Mouse (Mus musculus) induced T-regulatory cell, adult 2 months (primary cell): ENCODE results near the gene Zc3h18.

Experiments used
- DNase-seq: peaks from one replicate; pipeline ENCODE4 v3.0.0-alpha.2; 2012; ENCODE audit warnings: low read depth

Zc3h18 gene

GRCm38 (mm10) chr8:122347811-122348552, 28.4 kb upstream of the Zc3h18 start:
- no peak for DNase-seq

DNA sequence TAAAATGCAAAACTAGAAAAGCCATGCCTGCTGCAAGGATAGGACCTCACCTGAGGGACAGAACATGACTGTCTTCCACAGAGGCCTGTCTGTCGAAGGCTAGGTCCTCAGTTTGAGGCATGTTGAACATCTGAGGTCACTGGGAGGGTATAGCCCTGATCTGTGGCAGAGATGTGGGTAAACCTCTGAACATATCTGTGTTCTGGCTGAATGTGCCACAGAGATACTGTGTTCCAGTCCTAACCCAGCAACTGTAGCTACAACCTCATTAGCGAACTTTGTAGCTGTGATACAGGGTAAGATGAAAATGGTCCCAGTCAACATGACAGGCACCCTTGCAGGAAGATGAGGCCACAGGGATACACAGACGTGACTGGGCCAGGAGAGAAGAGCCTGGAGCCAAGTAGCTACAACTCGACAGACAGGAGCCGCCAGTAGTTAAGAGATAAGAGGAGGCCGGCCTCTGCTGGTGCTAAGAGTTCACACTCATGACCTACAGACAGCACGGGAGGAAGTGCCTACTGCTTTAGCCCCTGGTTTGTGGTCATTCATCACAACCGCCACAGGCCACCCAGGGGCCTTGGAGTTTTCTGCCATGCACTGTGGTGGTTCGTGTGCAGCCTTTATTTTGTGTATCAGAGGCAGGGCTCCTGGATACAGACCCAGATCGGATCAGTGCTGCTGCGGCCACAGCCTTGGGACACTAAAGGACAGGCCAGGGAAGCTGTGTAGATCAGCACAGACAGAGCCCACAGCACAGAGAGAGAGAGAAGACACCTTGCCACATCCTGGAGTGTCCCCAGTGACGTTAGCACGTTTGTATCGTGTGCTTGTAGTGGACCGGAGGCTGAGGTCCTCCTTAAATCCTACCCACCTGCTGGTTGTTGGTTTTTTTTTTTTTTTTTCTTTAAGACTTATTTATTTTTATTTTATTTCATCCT, 26.8 kb upstream of the Zc3h18 start:
- DNase-seq = no peak

DNA sequence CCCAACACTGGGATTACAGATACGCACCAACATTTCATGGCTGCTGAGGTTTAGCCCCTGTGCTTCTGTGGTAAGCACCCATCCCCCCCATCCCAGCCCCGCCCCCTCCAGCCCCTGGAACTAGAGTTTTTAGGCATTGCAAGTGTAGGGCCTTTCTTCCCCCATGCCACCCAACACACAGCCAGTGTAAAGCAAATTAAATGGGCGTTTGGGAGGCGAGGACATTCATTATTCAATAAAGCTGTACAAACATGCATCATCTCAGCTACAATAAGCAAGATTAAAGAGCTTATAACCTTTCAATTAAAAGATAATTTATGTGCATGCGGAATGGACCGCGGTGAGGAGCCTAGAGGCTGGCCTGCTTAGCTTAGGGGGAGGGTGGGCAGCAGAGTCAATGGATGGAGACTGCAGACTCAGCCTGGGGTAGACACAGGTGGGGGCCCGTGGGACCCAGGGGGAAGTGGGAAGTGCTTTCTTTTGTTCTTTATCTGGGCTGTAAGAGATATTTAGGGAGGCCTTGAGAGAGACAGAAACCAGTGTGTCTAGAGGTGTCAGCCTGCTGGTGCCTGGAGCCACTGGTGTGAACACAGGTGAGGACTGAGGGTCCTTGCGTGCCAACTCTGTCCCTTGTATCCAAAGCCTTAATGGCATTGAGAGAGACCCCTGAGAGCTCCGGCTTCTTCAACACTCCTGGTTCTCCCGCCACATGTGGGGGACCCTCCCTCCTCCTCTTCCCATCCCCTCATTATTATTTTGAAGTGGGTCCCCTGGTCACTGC, 25.9 kb upstream of the Zc3h18 start:
- DNase-seq = no peak

DNA sequence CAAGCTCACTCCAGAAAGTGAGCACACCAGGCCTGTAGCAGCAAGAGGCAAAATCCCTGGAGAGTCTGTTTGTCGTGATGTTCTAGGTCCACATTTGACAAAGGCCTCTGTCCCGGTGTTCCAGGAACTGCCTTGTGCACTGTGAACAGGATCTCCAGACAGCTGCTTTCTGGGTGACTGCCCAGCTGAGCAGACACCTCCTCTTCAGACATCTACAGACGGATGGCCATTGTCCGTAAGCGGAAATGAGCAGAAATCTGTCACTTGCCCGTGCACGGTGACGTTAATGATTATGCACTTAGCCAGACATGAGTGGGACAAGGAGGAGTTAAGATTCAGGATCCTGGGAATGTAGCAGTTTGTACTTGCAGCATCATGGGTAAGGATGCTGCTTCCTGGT, 22.3 kb upstream of the Zc3h18 start:
- no peak for DNase-seq

- no peak for DNase-seq
Observed at GRCm38 (mm10) chr8:122355642-122356606, 20.5 kb upstream of the Zc3h18 start.

- no peak for DNase-seq
Observed at GRCm38 (mm10) chr8:122357202-122357601, 19.2 kb upstream of the Zc3h18 start.

GRCm38 (mm10) chr8:122357641-122358040, 18.8 kb upstream of the Zc3h18 start:
- no peak for DNase-seq

- DNase-seq = peak; percentile 66
Observed at GRCm38 (mm10) chr8:122359111-122359775, 17.2 kb upstream of the Zc3h18 start.

DNA sequence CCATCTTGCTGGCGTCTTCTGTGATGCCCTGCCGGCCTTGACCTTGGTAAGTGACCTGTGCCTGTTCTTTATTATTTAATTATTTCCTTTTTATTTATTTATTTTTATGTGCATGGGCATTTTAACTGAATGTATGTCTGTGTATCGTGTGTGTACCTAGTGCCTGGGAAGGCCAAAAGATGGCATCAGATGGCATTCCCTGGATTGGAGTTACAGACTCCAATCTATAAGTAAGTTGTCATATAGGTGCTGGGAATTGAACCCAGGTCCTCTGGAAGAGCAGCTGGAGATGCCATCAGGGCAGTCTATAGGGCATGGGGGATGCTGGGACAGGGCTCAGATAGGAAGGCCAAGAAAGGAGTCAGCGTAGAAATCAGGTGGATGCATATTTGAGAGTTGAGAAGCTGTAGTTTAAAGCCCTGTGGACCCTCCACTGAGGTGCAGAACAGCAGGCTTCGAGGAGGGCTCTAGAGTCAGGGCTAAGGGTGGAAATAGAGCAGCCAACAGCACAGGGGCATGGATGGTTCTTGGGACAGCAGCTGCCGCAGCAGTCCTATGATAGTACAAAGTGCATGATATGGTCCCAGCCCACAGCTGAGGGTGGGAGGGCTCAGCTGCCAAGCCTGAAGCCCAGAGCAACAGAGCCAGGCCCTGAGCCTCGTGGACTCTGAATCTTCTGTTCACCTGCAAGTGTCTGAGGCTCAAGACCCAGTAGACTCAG, 15.6 kb upstream of the Zc3h18 start, which contains the start of gene Trhr2:
Gene Trhr2, minus strand, starts transcription at position 51 of the 721 bp plus-strand sequence.
- no peak for DNase-seq

DNA sequence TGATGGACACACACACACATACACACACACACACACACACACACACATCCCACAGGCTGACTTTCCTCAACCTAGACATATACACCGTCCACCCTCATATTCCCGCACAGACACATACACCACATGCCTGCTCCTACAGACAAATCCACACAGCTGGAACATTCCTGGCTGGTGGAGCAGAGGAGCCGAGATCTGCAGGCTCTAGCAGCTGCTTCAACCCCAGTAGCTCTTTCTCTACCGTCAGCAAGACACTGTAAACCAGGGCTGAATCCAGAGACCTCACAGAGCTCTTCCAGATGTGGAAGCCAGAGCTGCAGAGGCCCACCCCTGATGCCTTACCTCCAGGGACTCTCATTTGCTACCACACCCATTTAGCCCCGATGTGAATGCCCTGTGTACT, 14.1 kb upstream of the Zc3h18 start:
- DNase-seq = no peak

GRCm38 (mm10) chr8:122362967-122363366, 13.4 kb upstream of the Zc3h18 start:
- no peak for DNase-seq

- no peak for DNase-seq
Observed at GRCm38 (mm10) chr8:122368494-122368893, 7.9 kb upstream of the Zc3h18 start.

- DNase-seq = peak; percentile 63
Observed at GRCm38 (mm10) chr8:122369665-122370064, 6.7 kb upstream of the Zc3h18 start.

DNA sequence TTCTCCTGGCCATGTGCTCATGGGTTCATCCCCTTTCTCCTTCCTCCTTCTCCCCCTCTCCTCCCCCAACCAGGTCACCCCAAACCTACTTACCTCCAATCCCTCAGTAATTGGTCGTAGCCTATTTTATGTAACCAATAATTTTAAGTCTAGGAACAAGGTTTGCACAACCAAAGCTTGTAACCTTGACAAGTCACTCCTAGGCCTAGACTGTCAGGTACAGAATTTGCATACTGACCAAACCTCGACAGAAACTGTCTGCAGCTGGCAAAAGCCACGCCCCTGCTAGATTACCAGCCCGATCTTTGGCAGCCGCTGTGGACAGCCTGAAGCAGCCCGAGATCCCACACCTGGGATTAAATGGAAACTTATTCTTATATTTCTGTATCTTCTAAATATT, 4.7 kb upstream of the Zc3h18 start:
- DNase-seq = no peak

DNA sequence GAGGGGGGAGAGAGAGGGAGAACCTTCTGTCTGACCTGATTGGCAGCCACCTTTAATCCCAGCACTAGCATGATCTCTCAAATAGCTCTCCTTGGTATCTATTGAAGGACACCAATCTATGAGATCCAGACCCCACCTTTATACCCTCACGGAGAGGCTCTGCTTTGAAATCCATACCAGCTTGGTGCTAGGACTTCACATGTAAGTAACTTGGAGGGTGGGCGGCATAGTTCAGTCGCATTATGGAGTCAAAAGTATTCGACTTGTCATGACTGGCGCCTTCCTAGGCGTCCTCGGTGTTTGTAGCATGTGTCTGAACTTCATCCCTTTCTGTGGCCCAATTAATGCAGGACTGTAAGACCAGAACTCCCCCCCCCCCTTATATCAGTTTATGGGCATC, 1.1 kb upstream of the Zc3h18 start:
- peak; percentile 19 for DNase-seq

DNA sequence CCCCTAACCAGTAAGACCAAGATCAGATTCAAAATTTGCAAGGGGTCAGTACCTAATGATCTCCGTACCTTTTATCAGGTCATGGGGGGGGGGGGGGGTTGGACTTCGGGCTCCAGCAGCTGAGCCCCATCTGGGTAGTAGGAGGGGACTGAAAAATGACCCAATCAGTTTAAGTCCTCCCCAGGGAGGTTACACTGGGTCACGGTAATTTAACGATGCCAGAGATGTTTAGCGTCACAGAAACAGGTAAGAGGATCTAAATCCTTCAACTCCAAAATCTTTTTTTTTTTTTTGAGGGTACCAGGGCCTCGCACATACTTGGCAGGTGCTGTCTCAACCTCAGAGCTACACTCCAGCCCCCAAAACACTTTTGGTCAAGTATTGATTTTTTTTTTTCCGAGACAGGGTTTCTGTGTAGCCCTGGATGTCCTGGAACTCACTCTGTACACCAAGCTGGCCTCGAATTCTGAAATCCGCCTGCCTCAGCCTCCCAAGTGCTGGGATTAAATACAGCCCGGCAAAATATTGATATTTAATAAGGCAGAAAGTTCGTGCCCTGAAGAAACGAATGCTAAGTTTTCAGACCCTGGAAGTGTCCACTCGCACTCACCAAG, 551 bp upstream of the Zc3h18 start:
- no peak for DNase-seq

GRCm38 (mm10) chr8:122383039-122383438, 6.6 kb downstream of the Zc3h18 start:
- DNase-seq = no peak

GRCm38 (mm10) chr8:122389357-122389756, 12.9 kb downstream of the Zc3h18 start:
- DNase-seq = peak; percentile 18

DNA sequence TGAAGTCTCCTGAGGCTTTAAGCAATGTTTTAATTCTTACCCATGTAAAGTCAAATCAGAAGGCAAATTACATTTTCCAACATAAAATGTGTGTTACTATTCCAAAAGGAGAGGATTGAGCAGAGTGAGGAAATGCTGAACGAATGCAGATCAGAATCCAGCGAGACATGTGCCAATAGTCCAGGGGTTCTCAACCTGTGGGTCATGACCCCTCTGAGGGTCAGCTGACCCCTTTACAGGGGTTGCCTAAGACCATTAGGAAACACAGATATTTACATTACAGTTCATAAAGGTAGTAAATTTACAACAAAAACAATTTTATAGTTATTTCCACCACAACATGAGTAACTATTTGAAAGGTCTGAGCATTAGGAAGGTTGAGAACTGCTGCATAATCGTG, 14.3 kb downstream of the Zc3h18 start:
- no peak for DNase-seq
